Mouse (Mus musculus): Measurements from ENCODE around the gene Riok2. TPM values are rescaled to one million over a fixed set of nuclear protein-coding genes. Genes with fewer than 3 reads are reported as not detected.

Gene Riok2
- polyA plus RNA-seq, 1 experiment = 10.3 TPM

- Histone ChIP-seq H3K27ac (ENCODE audit: control insufficient read depth, insufficient read depth, low read depth, low read length, poor library complexity) (no peak within 1 kb of the TSS), H3K4me1 (ENCODE audit: control insufficient read depth, insufficient read depth, low read length) (no peaks in the 10 kb centered on the region), H3K4me3 (replicated peaks; ENCODE audit: control insufficient read depth, low read depth, low read length) (no peak within 1 kb of the TSS)
- 27% methylated on average over 6 of the region's 6 CpGs for WGBS
- no peak for TF ChIP-seq CTCF (IDR thresholded peaks at IDR 0.05; ENCODE audit: control insufficient read depth, insufficient read depth, low read length)
- no peak for TF ChIP-seq POLR2A (IDR thresholded peaks at IDR 0.05; ENCODE audit: borderline replicate concordance, control insufficient read depth, low read depth, low read length)
These were observed 28.3 kb downstream of the Riok2 start, which contains the start of gene Lix1 for GRCm38 (mm10) chr17:17402222-17403004. TSS of gene Lix1 (plus strand) at chr17:17402672.

GRCm38 (mm10) chr17:17403038-17403437, 28.9 kb downstream of the Riok2 start:
- Histone ChIP-seq H3K4me3 (replicated peaks; ENCODE audit: control insufficient read depth, low read depth, low read length) (no peak overlapping the region), H3K27ac (ENCODE audit: control insufficient read depth, insufficient read depth, low read depth, low read length, poor library complexity) (no peak overlapping the region), H3K4me1 (ENCODE audit: control insufficient read depth, insufficient read depth, low read length) (no peaks in the 10 kb centered on the region)
- TF ChIP-seq POLR2A (IDR thresholded peaks at IDR 0.05; ENCODE audit: borderline replicate concordance, control insufficient read depth, low read depth, low read length) = no peak
- no peak for TF ChIP-seq CTCF (IDR thresholded peaks at IDR 0.05; ENCODE audit: control insufficient read depth, insufficient read depth, low read length)
- 70% methylated on average over 5 of the region's 5 CpGs for WGBS

- H3K4me3 ChIP-seq (replicated peaks; ENCODE audit: control insufficient read depth, low read depth, low read length) = no peak overlapping the region
- H3K4me1 ChIP-seq (ENCODE audit: control insufficient read depth, insufficient read depth, low read length) = no peaks in the 10 kb centered on the region
- no peak overlapping the region for H3K27ac ChIP-seq (ENCODE audit: control insufficient read depth, insufficient read depth, low read depth, low read length, poor library complexity)
- TF ChIP-seq CTCF (IDR thresholded peaks at IDR 0.05; ENCODE audit: control insufficient read depth, insufficient read depth, low read length) (no peak), POLR2A (IDR thresholded peaks at IDR 0.05; ENCODE audit: borderline replicate concordance, control insufficient read depth, low read depth, low read length) (no peak)
- 84% methylated on average over 3 of the region's 3 CpGs for WGBS
These were observed 29.5 kb downstream of the Riok2 start for GRCm38 (mm10) chr17:17403578-17404112.

- H3K4me3 ChIP-seq (replicated peaks; ENCODE audit: control insufficient read depth, low read depth, low read length) = no peak overlapping the region
- H3K4me1 ChIP-seq (ENCODE audit: control insufficient read depth, insufficient read depth, low read length) = no peaks in the 10 kb centered on the region
- 40% methylated on average over 8 of the region's 8 CpGs for WGBS
- TF ChIP-seq CTCF (IDR thresholded peaks at IDR 0.05; ENCODE audit: control insufficient read depth, insufficient read depth, low read length) = no peak
- TF ChIP-seq POLR2A (IDR thresholded peaks at IDR 0.05; ENCODE audit: borderline replicate concordance, control insufficient read depth, low read depth, low read length) = no peak
- H3K27ac ChIP-seq (ENCODE audit: control insufficient read depth, insufficient read depth, low read depth, low read length, poor library complexity) = no peak overlapping the region
These were observed 30.9 kb downstream of the Riok2 start for GRCm38 (mm10) chr17:17404811-17405544.

- Histone ChIP-seq H3K4me1 (ENCODE audit: control insufficient read depth, insufficient read depth, low read length) (no peaks in the 10 kb centered on the region), H3K4me3 (replicated peaks; ENCODE audit: control insufficient read depth, low read depth, low read length) (no peak overlapping the region), H3K27ac (ENCODE audit: control insufficient read depth, insufficient read depth, low read depth, low read length, poor library complexity) (no peak overlapping the region)
- TF ChIP-seq CTCF (IDR thresholded peaks at IDR 0.05; ENCODE audit: control insufficient read depth, insufficient read depth, low read length) (no peak), POLR2A (IDR thresholded peaks at IDR 0.05; ENCODE audit: borderline replicate concordance, control insufficient read depth, low read depth, low read length) (no peak)
- WGBS = 44% methylated on average over 1 of the region's 1 CpGs
These were observed 31.5 kb downstream of the Riok2 start for GRCm38 (mm10) chr17:17405606-17406005.

GRCm38 (mm10) chr17:17408137-17408536, 34.0 kb downstream of the Riok2 start:
- TF ChIP-seq CTCF (IDR thresholded peaks at IDR 0.05; ENCODE audit: control insufficient read depth, insufficient read depth, low read length) = no peak
- TF ChIP-seq POLR2A (IDR thresholded peaks at IDR 0.05; ENCODE audit: borderline replicate concordance, control insufficient read depth, low read depth, low read length) = no peak
- Histone ChIP-seq H3K27ac (ENCODE audit: control insufficient read depth, insufficient read depth, low read depth, low read length, poor library complexity) (no peak overlapping the region), H3K4me3 (replicated peaks; ENCODE audit: control insufficient read depth, low read depth, low read length) (no peak overlapping the region), H3K4me1 (ENCODE audit: control insufficient read depth, insufficient read depth, low read length) (no peaks in the 10 kb centered on the region)
- 82% methylated on average over 6 of the region's 6 CpGs for WGBS

GRCm38 (mm10) chr17:17408720-17409478, 34.8 kb downstream of the Riok2 start:
- Histone ChIP-seq H3K27ac (ENCODE audit: control insufficient read depth, insufficient read depth, low read depth, low read length, poor library complexity) (no peak overlapping the region), H3K4me1 (ENCODE audit: control insufficient read depth, insufficient read depth, low read length) (no peaks in the 10 kb centered on the region), H3K4me3 (replicated peaks; ENCODE audit: control insufficient read depth, low read depth, low read length) (no peak overlapping the region)
- TF ChIP-seq CTCF (IDR thresholded peaks at IDR 0.05; ENCODE audit: control insufficient read depth, insufficient read depth, low read length) (no peak), POLR2A (IDR thresholded peaks at IDR 0.05; ENCODE audit: borderline replicate concordance, control insufficient read depth, low read depth, low read length) (no peak)
- WGBS = 87% methylated on average over 6 of the region's 6 CpGs

Data from bone marrow, adult 2 months (tissue).